Mouse (Mus musculus) embryonic fibroblast, embryonic 13.5 days (primary cell): ENCODE measurements at regions not wholly inside any gene's neighbourhood (a gene's known extent, or its start where the extent isn't known, plus 50 kb on each side); places are given as distances from the start of the nearest gene placed in this dataset.

Source experiments
- H3K27ac ChIP-seq: 2 replicates; pipeline ENCODE4 v1.5.1; 2012; ENCODE audit warnings: low read length, control low read depth, inconsistent platforms; ENCODE audit not compliant: insufficient read depth
- H3K4me1 ChIP-seq: 2 replicates; pipeline ENCODE4 v1.6.1; 2011; ENCODE audit warnings: low read length; ENCODE audit not compliant: control insufficient read depth, insufficient read depth
- H3K4me3 ChIP-seq: 2 replicates; pipeline ENCODE4 v1.5.1; 2011; ENCODE audit warnings: mild to moderate bottlenecking, control low read depth, low read length; ENCODE audit not compliant: insufficient read depth
- CTCF ChIP-seq: IDR thresholded peaks from 2 replicates; pipeline ENCODE4 v1.5.1; 2011; ENCODE audit warnings: mild to moderate bottlenecking, control low read depth, low read length, moderate library complexity, borderline replicate concordance; ENCODE audit not compliant: insufficient read depth
- POLR2A ChIP-seq: IDR thresholded peaks from 2 replicates; pipeline ENCODE4 v1.6.1; 2011; ENCODE audit warnings: low read depth, mild to moderate bottlenecking, control low read depth, low read length, moderate library complexity

DNA sequence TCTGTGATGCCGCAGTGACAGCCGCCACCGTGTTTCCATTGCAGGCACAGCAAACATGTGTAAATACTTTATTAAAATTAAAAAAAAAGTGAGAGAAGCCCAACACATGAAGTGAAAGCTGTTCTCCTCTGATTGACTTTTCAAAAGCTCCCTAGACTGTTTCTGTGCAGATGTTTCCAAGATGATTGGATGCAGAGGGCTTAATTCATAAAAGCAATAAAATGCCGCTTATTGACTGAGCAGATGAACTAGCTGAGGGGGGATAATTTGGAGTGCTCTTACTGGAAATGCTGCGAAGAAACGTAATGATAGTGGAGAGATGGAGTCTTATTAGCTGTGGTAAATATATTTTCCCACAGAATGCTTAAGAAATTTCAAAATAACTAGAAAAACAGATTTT is 170.4 kb downstream of the Rnf144a start:
- TF ChIP-seq CTCF: no peak
- TF ChIP-seq POLR2A: no peak
- no peak overlapping the region for H3K27ac ChIP-seq
- H3K4me3 ChIP-seq: no peak overlapping the region
- H3K4me1 ChIP-seq: no peaks in the 10 kb centered on the region

GRCm38 (mm10) chr12:26227557-26228020 is 187.5 kb downstream of the Rnf144a start:
- Histone ChIP-seq H3K4me1 (no peaks in the 10 kb centered on the region), H3K27ac (no peak overlapping the region), H3K4me3 (no peak overlapping the region)
- TF ChIP-seq CTCF: no peak
- no peak for TF ChIP-seq POLR2A

GRCm38 (mm10) chr12:26226363-26226762 is 188.7 kb downstream of the Rnf144a start:
- Histone ChIP-seq H3K4me3 (no peak overlapping the region), H3K27ac (no peak overlapping the region), H3K4me1 (no peaks in the 10 kb centered on the region)
- TF ChIP-seq CTCF: no peak
- TF ChIP-seq POLR2A: no peak

GRCm38 (mm10) chr12:26212447-26212846 is 202.6 kb downstream of the Rnf144a start:
- Histone ChIP-seq H3K27ac (no peak overlapping the region), H3K4me3 (no peak overlapping the region), H3K4me1 (no peaks in the 10 kb centered on the region)
- TF ChIP-seq CTCF (no peak), POLR2A (no peak)

DNA sequence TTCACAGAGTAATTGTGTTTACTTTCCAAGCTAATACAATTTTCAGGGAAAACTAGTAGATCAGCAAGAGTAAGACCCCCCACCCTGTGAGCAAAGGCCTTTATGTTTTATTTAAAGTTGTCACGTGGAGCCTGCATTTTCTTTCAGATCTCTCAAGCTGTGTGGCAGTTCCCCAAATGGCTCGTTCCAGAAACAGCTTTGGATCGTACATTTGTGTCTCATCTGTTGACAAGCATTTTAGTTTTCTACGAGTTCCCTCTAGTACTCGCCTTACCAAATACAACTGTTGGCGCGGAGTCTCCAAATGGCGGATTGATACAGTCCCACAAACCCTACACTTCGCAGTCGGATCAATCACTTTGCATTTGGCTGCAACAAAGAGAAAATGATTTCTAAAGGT is 203.6 kb downstream of the Rnf144a start:
- Histone ChIP-seq H3K27ac (no peak overlapping the region), H3K4me3 (no peak overlapping the region), H3K4me1 (no peaks in the 10 kb centered on the region)
- TF ChIP-seq CTCF (no peak), POLR2A (no peak)

DNA sequence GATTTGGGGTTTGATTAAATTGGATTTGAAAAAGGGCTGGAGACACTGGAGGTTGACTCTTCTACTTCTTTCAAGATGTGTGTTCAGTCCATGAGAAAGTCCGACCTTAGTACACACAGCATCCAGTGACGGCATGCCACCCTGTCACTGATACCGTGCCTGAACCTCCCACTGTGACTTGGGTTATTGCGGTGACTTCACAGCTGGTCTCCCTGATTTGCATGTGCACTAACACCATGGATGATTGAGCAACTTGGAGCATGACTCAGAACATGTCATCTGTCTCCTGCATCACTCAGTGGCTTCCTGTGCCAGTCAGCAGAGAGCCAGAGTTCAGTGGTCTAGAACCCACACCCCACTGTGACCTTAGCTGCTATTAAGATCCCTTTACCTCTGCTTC is 208.3 kb downstream of the Rnf144a start:
- H3K27ac ChIP-seq: no peak overlapping the region
- H3K4me3 ChIP-seq: no peak overlapping the region
- H3K4me1 ChIP-seq: no peaks in the 10 kb centered on the region
- TF ChIP-seq CTCF: no peak
- no peak for TF ChIP-seq POLR2A

GRCm38 (mm10) chr12:26206036-26206435 is 209.0 kb downstream of the Rnf144a start:
- no peak overlapping the region for H3K27ac ChIP-seq
- no peak overlapping the region for H3K4me3 ChIP-seq
- H3K4me1 ChIP-seq: no peaks in the 10 kb centered on the region
- no peak for TF ChIP-seq POLR2A
- TF ChIP-seq CTCF: no peak

DNA sequence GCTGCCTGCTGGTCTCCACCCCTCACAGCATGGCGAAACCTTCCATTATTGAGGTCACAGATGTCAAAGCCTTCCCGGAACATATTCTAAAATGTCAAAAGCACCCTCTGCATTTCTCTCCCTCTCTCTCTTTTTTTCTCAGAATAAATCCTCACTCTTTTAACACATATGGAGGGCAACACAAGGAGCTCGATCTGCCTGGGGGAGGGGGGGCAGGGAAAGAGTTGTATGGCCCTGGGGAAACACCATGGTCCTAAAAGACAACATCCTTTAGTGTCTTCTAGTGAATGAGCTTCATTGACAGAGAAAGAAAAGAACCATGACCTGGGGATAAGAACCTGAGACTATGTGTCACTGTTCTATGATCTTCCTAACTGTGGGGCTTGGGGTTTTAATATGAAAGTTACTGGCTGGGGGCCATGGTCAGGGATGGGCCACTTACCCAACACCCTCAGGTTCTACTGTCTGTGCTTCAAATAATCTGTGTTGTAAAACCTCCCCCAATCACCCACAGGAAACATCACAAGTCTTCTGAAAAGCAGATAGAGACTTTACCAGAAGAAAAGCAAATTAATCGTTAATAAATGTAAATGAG is 223.0 kb downstream of the Rnf144a start:
- TF ChIP-seq POLR2A: no peak
- no peak for TF ChIP-seq CTCF
- H3K27ac ChIP-seq: no peak overlapping the region

GRCm38 (mm10) chr12:26191268-26191981 is 223.6 kb downstream of the Rnf144a start:
- no peak overlapping the region for H3K27ac ChIP-seq
- no peak overlapping the region for H3K4me3 ChIP-seq
- TF ChIP-seq POLR2A (no peak), CTCF (no peak)
- peaks cover 6% of the 10 kb centered on the region for H3K4me1 ChIP-seq

More for the DNA sequence above, 223.0 kb downstream of the Rnf144a start:
- H3K4me3 ChIP-seq: no peak overlapping the region
- peaks cover 6% of the 10 kb centered on the region for H3K4me1 ChIP-seq

DNA sequence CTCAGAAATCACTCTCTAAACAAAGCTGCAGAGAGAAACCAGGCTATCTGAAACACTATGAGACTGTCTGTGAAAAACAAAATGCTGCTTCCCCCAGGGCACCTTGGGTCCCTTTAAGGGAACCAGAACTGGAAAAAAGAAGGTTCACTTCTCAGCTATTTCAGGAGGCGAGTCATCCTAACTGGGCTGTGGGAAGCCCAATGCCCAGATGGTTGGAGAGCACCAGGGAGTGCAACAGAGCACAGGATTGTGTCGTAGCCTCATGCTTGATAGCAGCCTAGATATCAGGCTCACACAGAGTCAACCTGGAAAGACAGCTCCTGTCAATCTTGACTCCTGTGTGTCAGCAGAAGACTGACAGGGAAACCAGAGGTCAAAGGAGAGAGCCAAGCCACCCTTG is 226.1 kb downstream of the Rnf144a start:
- Histone ChIP-seq H3K4me3 (no peak overlapping the region), H3K4me1 (peaks cover 6% of the 10 kb centered on the region), H3K27ac (no peak overlapping the region)
- TF ChIP-seq CTCF: no peak
- no peak for TF ChIP-seq POLR2A
